Mouse (Mus musculus) hindbrain, embryonic 15.5 days (tissue): ENCODE data around the gene Ppm1l. TPM values are rescaled to one million over a fixed set of nuclear protein-coding genes. Genes with fewer than 3 reads are reported as not detected.

Experiments used
- ATAC-seq: fragments of 200-750 bp; cut with Nextera tagmentation; 2 replicates; pipeline ENCODE4 v1.8.0; 2017; ENCODE audit warnings: low read depth, moderate number of reproducible peaks, moderate TSS enrichment; ENCODE audit not compliant: low FRiP score
- H3K27ac ChIP-seq: fragments of 300-500 bp; sonication (generic); replicated peaks from 2 replicates; pipeline ENCODE4 v1.5.1; 2015; ENCODE audit warnings: mild to moderate bottlenecking, inconsistent platforms
- H3K27me3 ChIP-seq: fragments of 300-500 bp; sonication (generic); 2 replicates; pipeline ENCODE4 v1.6.1; 2015; ENCODE audit warnings: control low read depth, inconsistent platforms
- H3K36me3 ChIP-seq: fragments of 300-500 bp; sonication (generic); 2 replicates; pipeline ENCODE4 v1.6.1; 2015; ENCODE audit warnings: control low read depth, inconsistent platforms
- H3K4me1 ChIP-seq: fragments of 300-500 bp; sonication (generic); replicated peaks from 2 replicates; pipeline ENCODE4 v1.6.1; 2015; ENCODE audit warnings: control low read depth, inconsistent platforms
- H3K4me2 ChIP-seq: fragments of 300-500 bp; sonication (generic); 2 replicates; pipeline ENCODE4 v1.6.1; 2015; ENCODE audit warnings: moderate library complexity, mild to moderate bottlenecking, inconsistent platforms
- H3K4me3 ChIP-seq: fragments of 300-500 bp; sonication (generic); 2 replicates; pipeline ENCODE4 v1.5.1; 2015; ENCODE audit warnings: mild to moderate bottlenecking, inconsistent platforms
- H3K9ac ChIP-seq: fragments of 300-500 bp; sonication (generic); 2 replicates; pipeline ENCODE4 v1.6.1; 2015; ENCODE audit warnings: inconsistent platforms
- H3K9me3 ChIP-seq: fragments of 300-500 bp; sonication (generic); 2 replicates; pipeline ENCODE4 v1.6.1; 2016; ENCODE audit warnings: control low read depth, inconsistent platforms
- WGBS: fragments of 180-500 bp; shearing (Covaris S2); methylation state at CpG from one replicate; pipeline ENCODE4 v1.1.7; 2015; 5-methylcytosine and 5-hydroxymethylcytosine counted together
- polyA plus RNA-seq: library from polyadenylated mRNA; unstranded; fragments of >200 nt; fragmentation: Nextera tagmentation; extraction: Ambion mirVana; gene quantifications from 2 replicates; pipeline ENCODE4 v1.2.1, GENCODE M21; 2015

The Ppm1l gene
- polyA plus RNA-seq = 21.5 and 22.5 TPM in 2 replicates

DNA sequence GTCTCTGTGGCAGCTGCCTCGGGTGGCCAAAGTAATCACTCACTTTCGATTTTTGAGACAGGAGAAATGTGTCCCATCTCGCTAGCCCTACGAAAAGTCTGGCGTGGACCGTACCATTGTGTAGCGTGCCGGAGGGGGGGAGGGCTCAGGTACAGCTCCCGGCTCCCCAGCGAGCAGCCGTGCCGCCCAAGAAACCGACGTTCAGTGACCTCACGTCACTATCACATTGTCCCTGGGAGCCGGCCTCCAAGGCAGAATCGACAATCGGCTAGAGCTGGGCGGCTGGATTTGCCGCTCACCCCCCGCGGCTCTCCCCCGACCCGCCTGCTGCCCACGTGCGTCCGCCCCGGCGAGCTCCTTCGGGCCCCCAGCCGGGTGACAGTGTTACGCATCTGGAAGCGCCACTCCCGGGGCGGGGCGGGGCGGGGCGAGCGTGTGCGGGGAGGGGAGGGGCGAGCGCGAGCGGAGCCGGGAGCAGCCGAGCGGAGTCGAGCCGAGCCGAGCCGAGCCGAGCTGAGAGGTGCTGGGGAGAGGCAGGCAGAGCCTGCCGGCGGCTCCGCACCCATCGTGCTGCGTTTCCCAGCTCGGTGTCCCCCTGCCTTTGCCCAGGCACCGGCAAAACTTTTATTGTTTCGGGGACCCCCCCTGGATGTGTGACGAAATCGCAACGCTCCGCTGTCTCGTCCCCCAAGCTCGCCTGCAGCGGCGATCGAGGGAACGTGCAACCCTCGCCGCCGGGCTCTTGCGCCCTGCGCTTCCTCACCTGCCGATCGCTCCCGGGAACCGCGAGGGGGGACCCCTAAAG, at the start of gene Ppm1l:
Gene Ppm1l (plus strand): TSS at position 471 of the 805 bp plus-strand sequence.
- Histone ChIP-seq H3K4me3 (peak within 1 kb of the TSS; percentile 84), H3K4me1 (peaks cover 35% of the 10 kb centered on the region), H3K9me3 (no peaks in the 10 kb centered on the region), H3K4me2 (peak within 1 kb of the TSS; percentile 91), H3K27ac (peak within 1 kb of the TSS; percentile 96), H3K36me3 (no peaks in the 10 kb centered on the region), H3K9ac (peak within 1 kb of the TSS; percentile 69), H3K27me3 (no peaks in the 10 kb centered on the region)
- peak; percentile 98 for ATAC-seq
- WGBS = under 1% methylated on average over 64 of the region's 80 CpGs

DNA sequence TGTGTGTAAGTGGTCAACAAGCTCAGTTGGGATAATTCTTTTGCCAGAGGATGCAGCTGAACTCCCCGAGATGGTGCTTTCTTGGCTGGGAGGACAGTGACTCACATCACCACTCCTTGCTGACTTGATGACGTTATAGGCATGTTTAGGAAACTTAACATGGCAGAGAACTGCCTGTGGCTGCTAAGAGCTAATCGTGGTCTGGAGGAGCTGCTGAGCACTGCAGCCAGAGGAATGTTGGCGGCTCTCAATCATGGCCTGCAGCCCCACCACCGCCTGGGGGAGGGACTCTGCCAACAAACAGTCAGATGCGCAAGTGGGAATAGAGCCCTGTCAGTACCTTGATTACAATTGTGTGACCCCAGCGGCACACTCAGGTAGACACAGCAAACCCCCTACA, 44.8 kb upstream of the Ppm1l start:
- no peak for ATAC-seq
- Histone ChIP-seq H3K4me3 (no peak overlapping the region), H3K36me3 (no peaks in the 10 kb centered on the region), H3K4me2 (no peak overlapping the region), H3K9me3 (no peaks in the 10 kb centered on the region), H3K27me3 (no peaks in the 10 kb centered on the region), H3K27ac (no peak overlapping the region), H3K4me1 (peaks cover 11% of the 10 kb centered on the region), H3K9ac (no peak overlapping the region)
- WGBS = 76% methylated on average over 7 of the region's 7 CpGs

DNA sequence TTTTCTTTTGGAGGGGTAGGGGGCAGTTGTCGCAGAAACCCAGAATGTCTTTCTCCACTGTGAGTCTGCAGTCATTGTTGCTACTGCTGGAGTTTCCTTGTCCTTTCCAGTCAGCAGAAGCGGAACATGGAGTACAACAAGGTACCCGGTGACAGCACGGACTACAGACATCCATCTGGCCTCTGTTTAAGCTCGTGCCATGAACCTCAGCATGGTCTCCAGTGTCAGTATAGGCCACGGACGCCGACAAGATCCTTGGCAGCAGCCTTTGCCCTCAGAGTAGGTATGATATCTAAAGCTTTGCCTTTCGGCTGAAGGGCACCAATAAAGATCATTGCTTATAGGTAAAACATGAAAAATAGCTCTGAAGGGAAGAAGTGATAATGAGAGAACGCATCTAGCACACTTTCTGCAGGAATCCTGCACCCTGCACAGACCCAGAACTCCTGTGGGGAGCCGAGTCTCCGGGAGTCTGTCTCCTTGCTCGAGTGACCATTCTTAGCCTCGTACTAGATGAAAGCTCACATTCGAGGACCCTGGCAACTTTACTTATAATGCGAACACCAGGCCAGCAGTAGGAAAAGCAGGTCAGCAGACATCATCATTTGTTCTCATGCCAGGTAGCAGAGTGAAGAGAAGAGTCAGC, 42.5 kb upstream of the Ppm1l start:
- H3K27me3 ChIP-seq = no peaks in the 10 kb centered on the region
- 0 out of 2 replicates have a peak overlapping the region, but pooled peaks have one; percentile 4 for H3K27ac ChIP-seq
- H3K4me3 ChIP-seq = no peak overlapping the region
- no peaks in the 10 kb centered on the region for H3K9me3 ChIP-seq
- no peak overlapping the region for H3K9ac ChIP-seq
- no peak overlapping the region for H3K4me2 ChIP-seq
- 78% methylated on average over 16 of the region's 16 CpGs for WGBS
- no peaks in the 10 kb centered on the region for H3K36me3 ChIP-seq
- 0 out of 2 replicates have a peak, but pooled peaks have one; percentile 42 for ATAC-seq
- peaks cover 11% of the 10 kb centered on the region for H3K4me1 ChIP-seq

DNA sequence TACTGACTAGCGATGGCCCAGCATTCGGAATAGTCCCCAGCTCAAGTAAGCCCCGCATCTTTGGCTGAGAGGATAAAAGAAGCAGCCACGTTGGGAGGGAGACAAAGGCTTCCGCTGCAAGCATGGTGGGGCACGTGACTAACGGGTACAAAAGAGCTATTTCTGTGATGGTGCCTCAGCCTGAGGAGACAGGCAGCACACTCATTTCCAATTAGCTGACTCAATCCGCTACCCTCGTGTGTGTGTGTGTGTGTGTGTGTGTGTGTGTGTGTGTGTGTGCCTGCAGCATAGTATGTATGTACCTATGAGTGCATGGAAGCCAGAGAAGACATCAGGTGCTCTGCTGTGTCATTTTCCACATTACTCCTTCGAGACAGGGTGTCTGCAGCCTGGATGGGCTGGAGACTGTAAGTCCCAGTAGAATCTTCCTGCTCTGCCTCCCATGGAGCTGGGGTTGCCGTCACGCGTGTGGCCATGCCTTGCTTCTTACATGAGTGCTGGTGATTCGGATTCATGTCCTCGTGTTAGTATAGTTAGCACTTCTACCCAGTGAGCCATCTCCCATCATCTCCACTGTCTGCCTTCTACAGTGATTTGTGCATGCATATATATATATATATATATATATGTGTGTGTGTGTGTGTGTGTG, 41.9 kb upstream of the Ppm1l start:
- 0 out of 2 replicates have a peak overlapping the region, but pooled peaks have one; percentile 4 for H3K27ac ChIP-seq
- 51% methylated on average over 15 of the region's 15 CpGs for WGBS

DNA sequence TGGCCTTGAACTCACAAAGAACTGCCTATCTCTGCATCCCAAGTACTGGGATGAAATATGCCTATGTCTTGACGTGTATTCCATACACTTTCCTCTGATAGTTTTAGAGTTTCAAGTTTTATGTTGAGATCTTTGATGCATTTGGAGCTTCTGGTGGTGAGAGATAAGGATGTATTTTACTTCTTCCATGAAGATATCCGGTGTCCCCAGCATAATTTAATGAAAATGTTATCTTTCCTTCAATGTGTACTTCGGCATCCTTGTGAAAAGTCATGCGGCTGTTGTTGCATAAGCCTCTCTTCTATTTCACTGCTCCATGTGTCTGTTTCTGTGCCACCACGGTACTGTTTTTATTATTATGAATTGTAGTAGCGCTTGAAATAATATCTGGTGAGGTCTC, 38.0 kb upstream of the Ppm1l start:
- peaks cover 18% of the 10 kb centered on the region for H3K4me1 ChIP-seq
- no peak overlapping the region for H3K4me2 ChIP-seq
- no peaks in the 10 kb centered on the region for H3K36me3 ChIP-seq
- H3K27me3 ChIP-seq = no peaks in the 10 kb centered on the region
- H3K4me3 ChIP-seq = no peak overlapping the region
- H3K9ac ChIP-seq = no peak overlapping the region
- no peak for ATAC-seq
- no peak overlapping the region for H3K27ac ChIP-seq
- WGBS = 90% methylated on average over 6 of the region's 6 CpGs
- no peaks in the 10 kb centered on the region for H3K9me3 ChIP-seq

More for the DNA sequence above, 41.9 kb upstream of the Ppm1l start:
- Histone ChIP-seq H3K4me1 (peaks cover 11% of the 10 kb centered on the region), H3K27me3 (no peaks in the 10 kb centered on the region), H3K9ac (no peak overlapping the region), H3K4me2 (no peak overlapping the region), H3K4me3 (no peak overlapping the region), H3K36me3 (no peaks in the 10 kb centered on the region), H3K9me3 (no peaks in the 10 kb centered on the region)
- peak; percentile 89 for ATAC-seq

DNA sequence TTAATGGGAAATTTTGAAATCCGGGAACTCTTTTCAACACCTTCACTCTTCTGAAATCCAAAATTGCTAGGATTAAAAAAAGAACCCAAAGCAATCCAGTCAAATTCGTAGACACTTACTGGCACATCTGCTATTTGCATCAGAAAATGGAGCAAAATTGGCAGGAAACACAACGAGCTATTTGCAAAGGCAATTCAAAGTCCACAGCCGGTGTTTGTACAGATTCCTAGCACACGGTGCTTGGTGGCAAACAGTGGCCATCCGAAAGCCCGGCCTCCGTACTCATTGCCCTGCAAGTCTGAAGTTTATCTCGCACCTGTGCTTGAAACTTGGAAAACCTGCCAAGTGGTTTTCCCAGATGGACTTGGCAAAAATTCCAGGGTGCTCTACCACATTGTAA, 34.3 kb upstream of the Ppm1l start:
- no peak for ATAC-seq
- H3K36me3 ChIP-seq = no peaks in the 10 kb centered on the region
- H3K4me1 ChIP-seq = peaks cover 10% of the 10 kb centered on the region; the same call in 1 of the 2 replicates
- H3K27ac ChIP-seq = no peak overlapping the region
- 68% methylated on average over 9 of the region's 9 CpGs for WGBS
- H3K4me2 ChIP-seq = no peak overlapping the region
- no peak overlapping the region for H3K9ac ChIP-seq
- no peaks in the 10 kb centered on the region for H3K9me3 ChIP-seq
- no peak overlapping the region for H3K4me3 ChIP-seq
- H3K27me3 ChIP-seq = no peaks in the 10 kb centered on the region

DNA sequence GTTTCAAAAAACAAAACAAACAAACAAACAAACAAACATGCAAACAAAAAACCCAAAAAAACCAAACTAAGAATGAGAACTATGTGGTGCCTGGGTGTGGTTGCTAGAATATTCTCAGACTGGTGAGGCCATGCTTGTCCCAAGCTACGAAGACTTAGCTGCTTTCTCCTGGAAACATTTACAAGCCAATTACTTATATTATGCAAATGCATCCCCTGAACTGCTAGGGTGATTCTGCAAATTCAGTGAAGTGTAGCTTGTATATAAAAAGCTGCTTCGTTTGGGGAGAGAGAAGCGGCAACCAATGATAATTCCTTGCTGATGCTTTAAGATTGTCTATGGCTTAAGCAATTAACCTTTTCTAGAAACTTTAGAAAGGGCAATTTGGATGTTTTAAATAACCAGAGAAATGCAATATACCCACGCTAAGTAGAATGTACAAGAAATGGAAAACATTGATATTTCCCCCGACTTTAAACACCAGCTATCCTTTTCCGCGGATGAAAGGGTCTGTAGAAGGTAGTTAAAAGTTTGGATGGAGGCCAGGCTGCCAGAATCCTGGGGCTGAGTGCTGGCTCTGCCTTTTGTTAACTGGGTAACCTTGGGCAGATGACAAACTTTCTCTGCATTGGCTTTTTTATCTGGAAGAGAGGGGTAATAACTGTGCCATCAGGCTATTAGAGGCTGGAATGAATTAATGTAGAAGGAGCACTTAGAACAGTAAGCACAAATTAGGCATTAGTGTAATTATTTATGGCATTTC, 33.4 kb upstream of the Ppm1l start:
- WGBS = 43% methylated on average over 7 of the region's 7 CpGs
- Histone ChIP-seq H3K9me3 (no peaks in the 10 kb centered on the region), H3K36me3 (no peaks in the 10 kb centered on the region), H3K9ac (no peak overlapping the region), H3K27ac (no peak overlapping the region), H3K4me1 (peaks cover 10% of the 10 kb centered on the region; the same call in 1 of the 2 replicates), H3K27me3 (no peaks in the 10 kb centered on the region), H3K4me2 (no peak overlapping the region), H3K4me3 (no peak overlapping the region)
- no peak for ATAC-seq

DNA sequence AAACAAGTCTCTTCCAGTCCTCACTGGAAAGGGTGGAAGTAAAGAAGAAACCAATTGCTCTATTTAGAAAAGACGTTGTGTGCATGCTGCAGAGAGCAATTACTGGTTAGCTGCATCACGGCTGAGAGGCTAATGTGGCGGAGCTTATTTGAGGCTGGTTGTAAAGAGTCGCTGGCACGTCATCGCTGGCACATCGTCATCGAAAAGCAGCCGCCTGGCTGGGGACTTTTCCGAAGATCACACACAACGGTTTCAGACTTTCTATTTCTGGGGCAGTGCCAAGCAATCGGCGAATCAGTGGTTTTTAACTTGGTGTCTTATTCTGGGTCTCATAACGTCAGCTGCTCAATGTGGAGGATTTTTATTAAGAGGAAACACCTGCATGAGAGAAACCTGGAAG, 26.8 kb upstream of the Ppm1l start:
- 0 out of 2 replicates have a peak overlapping the region, but pooled peaks have one; percentile 19 for H3K9ac ChIP-seq

DNA sequence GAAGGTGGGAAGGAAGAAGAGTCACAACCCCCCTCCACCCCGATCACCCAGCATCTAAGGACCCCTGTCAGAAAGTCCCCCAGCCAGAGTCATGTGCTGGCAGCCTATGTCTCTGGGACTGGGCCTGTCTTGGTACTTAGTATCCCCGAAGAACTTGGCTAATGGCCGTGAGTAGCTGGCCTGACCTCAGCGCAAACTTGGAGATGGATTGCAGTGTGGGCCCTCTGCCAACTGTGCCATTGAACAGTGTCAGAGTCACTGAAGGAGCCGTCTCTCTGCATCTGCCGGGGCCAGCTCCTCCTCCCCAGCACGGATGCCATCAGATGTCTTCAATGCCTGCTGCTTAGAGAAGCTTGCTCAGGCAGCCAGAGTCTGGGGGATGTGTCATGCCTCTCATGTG, 26.4 kb upstream of the Ppm1l start:
- H3K9ac ChIP-seq = no peak overlapping the region
- H3K4me2 ChIP-seq = peak overlapping the region; percentile 43
- 41% methylated on average over 7 of the region's 7 CpGs for WGBS
- no peaks in the 10 kb centered on the region for H3K27me3 ChIP-seq
- peak; percentile 94 for ATAC-seq
- H3K4me1 ChIP-seq = peaks cover 10% of the 10 kb centered on the region; the same call in 1 of the 2 replicates
- no peaks in the 10 kb centered on the region for H3K9me3 ChIP-seq
- no peak overlapping the region for H3K4me3 ChIP-seq
- H3K36me3 ChIP-seq = no peaks in the 10 kb centered on the region
- H3K27ac ChIP-seq = peak overlapping the region; percentile 53; the same call in 1 of the 2 replicates

More for the DNA sequence above, 26.8 kb upstream of the Ppm1l start:
- Histone ChIP-seq H3K4me3 (peak overlapping the region; percentile 21; the same call in 1 of the 2 replicates), H3K9me3 (no peaks in the 10 kb centered on the region), H3K27me3 (no peaks in the 10 kb centered on the region), H3K27ac (peak overlapping the region; percentile 53; the same call in 1 of the 2 replicates), H3K36me3 (no peaks in the 10 kb centered on the region), H3K4me2 (peak overlapping the region; percentile 43), H3K4me1 (peaks cover 10% of the 10 kb centered on the region; the same call in 1 of the 2 replicates)
- whole genome bisulfite sequencing = 49% methylated on average over 14 of the region's 14 CpGs
- ATAC-seq = peak; percentile 56; the same call in 1 of the 2 replicates

DNA sequence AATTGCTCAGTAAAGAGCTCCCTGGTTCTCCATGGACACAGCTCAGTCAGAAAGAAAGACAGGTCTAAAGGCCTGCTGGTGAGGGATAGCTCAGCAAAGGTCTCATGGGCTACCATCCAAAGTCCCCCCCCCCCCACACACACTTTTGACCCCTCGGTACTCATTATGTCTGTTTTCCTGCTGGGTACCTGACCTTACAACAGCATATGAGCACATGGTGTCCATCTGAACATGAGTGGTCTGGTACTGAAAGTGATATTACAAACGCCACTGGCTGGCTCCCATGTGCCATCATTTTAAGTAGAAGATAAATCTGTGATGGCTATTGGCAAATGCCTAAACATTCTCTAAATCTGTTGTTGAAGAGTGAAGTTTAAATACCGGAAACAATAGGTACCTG, 25.8 kb upstream of the Ppm1l start:
- ATAC-seq = no peak
- Histone ChIP-seq H3K4me1 (peaks cover 10% of the 10 kb centered on the region; the same call in 1 of the 2 replicates), H3K27ac (0 out of 2 replicates have a peak overlapping the region, but pooled peaks have one; percentile 20)

DNA sequence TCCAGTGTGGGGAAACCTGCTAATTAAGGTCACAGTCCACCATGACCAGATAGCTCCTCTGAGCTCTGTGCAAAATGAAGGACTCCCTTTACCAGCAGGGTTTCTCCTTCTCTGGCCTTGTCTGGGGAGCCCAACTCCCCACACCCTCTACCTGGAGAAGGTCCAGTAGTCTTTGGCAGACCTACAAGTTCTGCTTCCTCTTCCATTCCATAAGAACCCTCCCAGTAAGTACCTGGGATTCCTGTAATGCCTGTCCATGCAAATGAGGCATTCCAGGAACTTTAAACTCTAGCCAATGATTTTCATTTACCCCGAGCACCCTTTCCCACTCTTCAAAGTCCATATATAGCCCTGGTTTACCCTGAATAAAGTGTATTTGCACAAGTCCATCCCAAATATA, 24.0 kb upstream of the Ppm1l start:
- no peak overlapping the region for H3K9ac ChIP-seq

More for the DNA sequence above, 25.8 kb upstream of the Ppm1l start:
- H3K9me3 ChIP-seq = no peaks in the 10 kb centered on the region
- H3K36me3 ChIP-seq = no peaks in the 10 kb centered on the region
- WGBS = 68% methylated on average over 3 of the region's 3 CpGs
- H3K9ac ChIP-seq = no peak overlapping the region
- H3K4me3 ChIP-seq = no peak overlapping the region
- H3K27me3 ChIP-seq = no peaks in the 10 kb centered on the region
- no peak overlapping the region for H3K4me2 ChIP-seq

More for the DNA sequence above, 24.0 kb upstream of the Ppm1l start:
- 81% methylated on average over 1 of the region's 1 CpGs for WGBS
- Histone ChIP-seq H3K27ac (no peak overlapping the region), H3K4me2 (no peak overlapping the region), H3K27me3 (no peaks in the 10 kb centered on the region), H3K4me3 (no peak overlapping the region), H3K9me3 (no peaks in the 10 kb centered on the region), H3K4me1 (peaks cover 10% of the 10 kb centered on the region; the same call in 1 of the 2 replicates), H3K36me3 (no peaks in the 10 kb centered on the region)
- ATAC-seq = no peak
